Comparison of ENCODE assay signal across 30 mouse cellular contexts in genomic region chr12:16793371-16793770, GRCm38 (mm10).
"Had no signal": no experiment of that assay in that cellular context is flagged by ENCODE, and none has a peak within 500 bp of the region (broad histone marks: within the 10 kb centered on the region; RNA-seq: fewer than 3 reads in every experiment).

No protein-coding gene starts in this region.

- H3K27ac ChIP-seq: limb, embryonic 10.5 days; limb, embryonic 12.5 days; limb, embryonic 13.5 days; limb, embryonic 15.5 days; liver, embryonic 12.5 days; liver, embryonic 13.5 days; liver, embryonic 14.5 days; liver, embryonic 15.5 days; lung, embryonic 15.5 days; macrophage; midbrain, embryonic 10.5 days; midbrain, embryonic 12.5 days; midbrain, embryonic 13.5 days; midbrain, embryonic 15.5 days had no signal

- DNase-seq: left cerebral cortex, postnatal 4 days; liver; liver, embryonic 13.5 days; liver, postnatal 0 days; lung, adult 18-20 months; lung, adult 2 months; lung, embryonic 14.5 days; lung, postnatal 10 days; lung, postnatal 14 days; lung, postnatal 4 days; midbrain, embryonic 14.5 days had no signal

- H3K27me3 ChIP-seq: limb, embryonic 12.5 days; limb, embryonic 15.5 days; liver, embryonic 12.5 days; liver, embryonic 13.5 days; lung, embryonic 15.5 days; midbrain, embryonic 12.5 days; midbrain, embryonic 13.5 days; midbrain, embryonic 15.5 days had no signal

- H3K4me2 ChIP-seq: limb, embryonic 12.5 days; limb, embryonic 13.5 days; limb, embryonic 15.5 days; liver, embryonic 11.5 days; liver, embryonic 12.5 days; liver, embryonic 13.5 days; liver, embryonic 15.5 days; lung, embryonic 14.5 days; lung, embryonic 15.5 days; midbrain, embryonic 11.5 days; midbrain, embryonic 12.5 days; midbrain, embryonic 13.5 days; midbrain, embryonic 15.5 days had no signal

- H3K9ac ChIP-seq: limb, embryonic 12.5 days; limb, embryonic 13.5 days; limb, embryonic 15.5 days; liver, embryonic 12.5 days; liver, embryonic 13.5 days; liver, embryonic 14.5 days; liver, embryonic 15.5 days; liver, postnatal 0 days; lung, embryonic 14.5 days; lung, embryonic 15.5 days; midbrain, embryonic 12.5 days; midbrain, embryonic 13.5 days; midbrain, embryonic 15.5 days had no signal

- H3K36me3 ChIP-seq: limb, embryonic 12.5 days; limb, embryonic 13.5 days; limb, embryonic 15.5 days; liver, embryonic 12.5 days; liver, embryonic 13.5 days; liver, embryonic 15.5 days; lung, embryonic 15.5 days; midbrain, embryonic 12.5 days; midbrain, embryonic 13.5 days; midbrain, embryonic 15.5 days had no signal

- H3K9me3 ChIP-seq: limb, embryonic 10.5 days; limb, embryonic 12.5 days; limb, embryonic 13.5 days; limb, embryonic 15.5 days; liver, embryonic 12.5 days; liver, embryonic 13.5 days; liver, embryonic 15.5 days; lung, embryonic 15.5 days; midbrain, embryonic 10.5 days; midbrain, embryonic 12.5 days; midbrain, embryonic 13.5 days; midbrain, embryonic 15.5 days had no signal

- H3K4me1 ChIP-seq: limb, embryonic 12.5 days; limb, embryonic 13.5 days; limb, embryonic 15.5 days; lung, embryonic 15.5 days; midbrain, embryonic 15.5 days had no signal

- ATAC-seq: liver, embryonic 12.5 days; liver, postnatal 0 days; lung, postnatal 0 days; midbrain, embryonic 13.5 days; midbrain, embryonic 15.5 days; midbrain, embryonic 16.5 days had no signal

- H3K4me3 ChIP-seq: limb, embryonic 10.5 days; limb, embryonic 12.5 days; limb, embryonic 13.5 days; limb, embryonic 15.5 days; liver, embryonic 12.5 days; liver, embryonic 13.5 days; liver, embryonic 15.5 days; lung, embryonic 15.5 days; megakaryocyte, embryonic 14.5 days; midbrain, embryonic 10.5 days; midbrain, embryonic 12.5 days; midbrain, embryonic 13.5 days; midbrain, embryonic 15.5 days; myocyte had no signal
